Mouse (Mus musculus): ENCODE measurements at regions not wholly inside any gene's neighbourhood (a gene's known extent, or its start where the extent isn't known, plus 50 kb on each side); places are given as distances from the start of the nearest gene placed in this dataset.

- TF ChIP-seq CTCF (IDR thresholded peaks at IDR 0.05; ENCODE audit: low read depth) (no peak), EP300 (IDR thresholded peaks at IDR 0.05; ENCODE audit: low read depth) (no peak)
These were observed 393.6 kb upstream of the Cobl start for GRCm38 (mm10) chr11:12858274-12858884.
